Mouse (Mus musculus): ENCODE data around the gene Pard3b.
A peak's percentile ranks its signal among the peaks of the same experiment; 100 is the strongest.

Pard3b gene

DNA sequence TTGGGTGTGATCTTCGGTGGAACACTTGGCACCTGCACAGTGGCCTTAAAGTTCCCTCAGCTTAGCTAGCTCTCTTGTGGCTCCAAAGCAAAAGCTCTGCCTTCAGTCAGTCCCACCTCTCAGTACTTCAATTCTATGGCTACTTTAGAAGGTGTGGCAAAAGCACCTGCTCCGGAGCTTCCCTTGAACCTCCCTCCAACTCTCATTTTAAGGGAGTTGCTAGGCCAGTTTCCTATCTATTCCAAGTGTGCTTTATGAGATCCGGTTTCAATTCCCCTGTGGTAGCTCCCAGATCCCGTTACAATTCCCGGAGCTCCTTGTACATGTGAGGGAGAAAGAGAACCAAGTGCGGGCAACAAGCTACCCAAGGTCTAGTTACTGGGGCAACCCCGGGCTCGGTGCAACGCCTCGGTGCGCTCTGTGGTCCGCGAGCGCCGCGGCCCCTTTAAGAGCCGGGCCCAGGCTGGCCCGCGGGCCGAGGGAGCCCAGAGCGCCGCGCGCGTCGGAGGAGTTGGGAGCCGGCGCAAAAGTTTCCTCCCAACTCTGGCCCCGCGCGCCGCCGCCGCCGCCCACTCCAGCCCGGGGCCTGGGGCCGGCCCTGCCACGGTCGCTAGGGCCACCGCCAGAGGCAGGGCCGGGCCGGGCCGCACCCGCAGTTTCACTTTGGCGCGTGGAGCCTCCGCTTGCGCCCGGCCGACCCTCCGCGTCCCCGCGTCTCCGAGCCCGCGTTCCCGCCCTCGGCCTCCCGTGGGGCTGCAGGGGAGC lies at the start of gene Pard3b:
Gene Pard3b (plus strand): TSS at position 478 of the 765 bp plus-strand sequence.
- DNase-seq = peak; percentile 34 to 54

DNA sequence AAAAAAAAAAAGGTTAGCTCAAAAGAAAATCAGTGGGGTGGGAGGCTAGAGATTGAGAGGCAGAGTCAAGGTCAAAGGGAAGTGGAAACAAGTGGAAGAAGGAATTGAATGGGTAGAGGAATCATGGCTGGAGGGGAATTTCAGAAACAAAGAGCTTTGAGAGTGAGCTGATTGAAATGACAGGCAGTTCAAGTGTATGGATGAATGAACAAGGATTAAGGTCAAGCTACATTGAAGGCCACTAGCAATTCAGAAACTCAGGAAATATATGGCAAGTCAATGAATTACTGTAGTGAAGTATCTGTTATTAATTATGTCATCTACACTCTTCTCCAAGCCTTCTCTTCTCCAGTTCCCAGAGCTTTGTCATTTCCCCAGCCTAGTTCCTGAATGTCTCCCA lies 22.4 kb upstream of the Pard3b start:
- DNase-seq = no peak

DNA sequence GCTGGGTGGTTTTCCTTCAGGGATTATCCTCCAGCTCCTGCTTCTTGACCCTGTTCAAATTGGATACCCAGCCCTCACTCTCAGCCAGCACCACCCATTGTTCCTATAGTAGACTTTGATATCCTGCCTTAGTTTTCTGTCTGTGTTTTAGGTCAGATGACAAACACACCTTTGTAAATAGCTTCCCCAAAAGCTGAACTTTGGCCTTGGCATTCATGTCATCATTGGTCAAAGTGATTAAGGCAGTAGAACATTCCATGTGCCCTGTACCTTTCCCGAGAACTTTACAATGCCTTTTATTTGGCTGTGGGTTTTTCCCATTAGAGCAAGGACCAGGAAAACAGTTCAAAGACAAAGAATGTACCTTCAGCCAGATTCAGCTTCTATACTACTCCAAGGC lies 18.0 kb upstream of the Pard3b start:
- DNase-seq = no peak

DNA sequence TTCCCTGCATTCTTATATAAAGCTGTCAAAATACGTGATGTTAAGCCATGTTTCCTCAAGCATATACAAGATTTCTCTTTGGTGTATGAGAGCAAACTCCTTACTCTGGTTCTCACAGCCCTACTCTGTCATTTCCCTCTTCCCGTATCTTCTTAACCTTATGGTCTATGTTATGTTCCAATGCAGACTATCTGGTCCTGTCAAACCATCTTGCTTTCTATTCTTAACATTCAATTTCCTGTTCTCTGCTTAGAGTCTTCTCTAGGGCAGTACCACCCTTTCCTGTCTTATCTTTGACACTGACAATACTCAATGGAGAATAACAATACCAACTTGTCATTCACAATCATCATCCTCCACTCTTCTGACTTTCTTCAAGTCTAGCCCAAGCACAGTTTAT lies 8.8 kb upstream of the Pard3b start:
- no peak for DNase-seq

DNA sequence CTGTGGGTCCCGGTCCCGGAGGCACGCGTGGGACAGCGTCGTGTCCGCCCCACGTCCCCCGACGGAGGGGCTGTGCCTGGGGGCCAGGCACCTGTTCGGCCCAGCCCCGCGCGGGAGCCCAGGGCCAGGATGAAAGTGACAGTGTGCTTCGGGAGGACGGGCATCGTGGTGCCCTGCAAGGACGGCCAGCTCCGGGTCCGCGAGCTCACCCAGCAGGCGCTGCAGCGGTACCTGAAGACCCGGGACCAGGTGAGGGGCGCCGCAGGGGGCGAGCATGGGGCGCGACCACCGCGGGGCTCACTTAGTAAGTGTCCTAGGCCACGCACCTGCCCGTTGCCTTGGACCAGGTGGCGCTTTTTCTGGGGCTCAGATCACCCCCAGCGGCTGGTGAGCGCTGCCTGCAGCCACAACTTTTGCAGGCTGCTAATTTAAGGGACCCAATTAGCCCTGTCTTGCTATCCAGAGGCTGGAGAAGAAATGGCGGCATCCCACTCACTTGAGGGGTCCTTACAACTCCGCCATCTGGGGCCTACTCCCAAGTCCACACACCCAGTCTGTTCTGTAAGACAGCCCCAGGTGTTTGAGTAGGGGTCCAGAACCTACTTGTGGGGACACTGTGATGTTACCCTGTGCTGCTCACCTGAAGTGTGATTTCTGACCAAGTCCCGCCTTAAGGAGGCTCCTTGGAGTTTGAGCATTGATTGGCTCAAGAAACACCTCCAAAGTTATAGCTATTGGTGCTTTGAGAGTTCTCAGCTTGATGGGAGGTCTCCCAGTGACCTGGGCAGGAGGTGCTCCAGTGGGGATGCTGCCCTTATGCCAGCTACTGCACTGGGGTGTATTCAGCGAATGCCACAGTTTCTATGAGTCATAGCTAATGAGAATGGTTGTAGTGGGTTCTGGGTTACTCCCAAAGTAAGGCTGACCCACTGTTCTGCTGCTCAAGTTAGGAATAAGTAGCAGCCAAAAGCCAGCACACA lies 780 bp downstream of the Pard3b start:
- DNase-seq = no peak

DNA sequence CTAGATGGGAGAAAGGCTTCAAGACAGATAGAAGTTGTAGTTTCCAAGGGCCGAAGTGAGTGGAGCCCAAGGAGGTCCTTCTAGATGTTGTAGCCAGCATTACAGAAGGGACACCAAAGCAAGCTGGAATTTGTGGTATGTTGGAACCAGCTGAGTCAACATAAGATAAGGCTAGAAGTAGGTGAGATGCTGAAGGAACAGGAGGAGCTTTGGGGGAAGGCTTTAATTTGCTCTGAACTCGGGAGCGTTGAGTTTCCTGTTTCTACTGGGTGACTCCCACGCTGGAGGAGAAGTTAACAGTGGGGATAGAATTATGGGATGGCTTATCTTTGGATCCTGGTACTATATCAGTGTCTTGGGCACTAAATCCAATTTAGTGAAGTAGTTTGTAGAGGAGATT lies 3.3 kb downstream of the Pard3b start:
- DNase-seq = no peak

DNA sequence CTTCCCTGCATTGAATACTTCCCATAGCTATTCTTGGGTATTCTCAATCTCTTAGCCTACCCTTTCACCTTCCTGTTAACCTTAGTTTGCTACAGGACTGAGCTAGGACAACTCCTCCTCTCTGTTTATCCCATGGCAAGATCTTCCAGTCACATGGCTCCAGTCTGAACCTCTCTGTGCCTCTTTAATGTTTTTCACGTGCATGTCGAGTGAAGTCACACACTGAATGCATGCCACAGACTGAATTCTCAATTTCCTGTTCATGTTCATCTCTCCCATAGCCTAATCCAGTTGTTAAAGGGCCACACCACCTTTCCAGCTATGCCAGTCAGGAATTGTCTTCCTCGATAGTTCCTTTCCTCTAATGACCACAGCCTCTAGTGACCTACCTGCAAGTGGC lies 6.4 kb downstream of the Pard3b start:
- DNase-seq = no peak

DNA sequence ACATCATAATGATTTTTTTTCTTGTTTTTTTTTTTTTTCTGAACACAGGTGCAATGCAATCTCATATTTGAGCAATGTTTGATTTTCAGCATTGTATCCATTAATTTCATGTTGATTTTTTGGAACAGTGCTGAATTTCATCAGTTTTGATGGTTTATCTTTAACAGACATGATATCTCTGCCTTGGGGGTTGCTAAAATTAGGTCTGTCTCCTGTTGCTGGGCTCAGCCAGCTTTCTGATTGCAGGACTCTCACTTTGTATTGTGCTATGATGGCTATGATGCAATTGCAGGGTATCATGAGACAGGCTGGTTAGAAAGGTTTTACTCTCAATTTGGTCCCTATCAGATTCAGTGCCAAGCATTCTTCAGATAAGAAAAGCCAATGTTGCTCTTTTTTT lies 11.3 kb downstream of the Pard3b start:
- no peak for DNase-seq

DNA sequence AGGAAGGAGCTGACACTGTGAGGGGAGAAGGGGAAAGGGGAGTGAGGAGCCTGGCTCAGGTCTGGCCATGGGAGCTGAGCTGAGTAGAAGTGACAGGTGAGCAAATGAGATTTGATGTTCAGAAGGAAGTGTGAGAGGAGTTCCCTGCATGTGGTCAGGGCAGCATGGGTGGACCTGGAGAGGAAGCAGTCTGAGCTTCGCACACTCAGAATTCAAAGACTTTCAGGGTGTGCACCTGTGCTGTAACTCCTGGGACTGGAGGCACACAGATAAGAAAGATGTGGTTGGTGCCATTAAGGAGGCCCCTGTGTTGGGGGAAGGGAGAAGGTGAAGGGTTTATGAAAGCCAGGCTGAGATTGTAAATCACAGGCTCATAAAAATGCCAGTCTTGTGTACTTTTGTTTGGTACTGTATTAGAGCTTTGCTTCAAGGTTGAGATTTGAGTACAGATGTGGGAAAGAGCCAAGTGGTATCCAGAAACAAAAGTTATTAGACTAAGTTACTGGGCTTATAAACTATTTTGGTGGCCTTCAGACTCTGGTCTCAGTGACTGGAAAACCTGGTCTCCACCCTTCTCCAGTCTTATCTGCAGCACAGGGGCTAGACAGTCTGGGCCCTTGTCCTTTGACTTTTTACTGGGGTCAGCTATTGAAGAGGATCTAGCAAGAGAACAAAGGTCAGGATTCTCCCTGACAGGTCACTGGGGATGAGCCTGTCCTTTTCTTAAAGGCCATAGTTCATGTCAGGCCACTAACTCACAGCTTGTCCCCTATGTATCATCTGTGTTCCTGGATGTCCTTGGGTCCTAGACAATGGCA lies 13.0 kb downstream of the Pard3b start:
- no peak for DNase-seq

DNA sequence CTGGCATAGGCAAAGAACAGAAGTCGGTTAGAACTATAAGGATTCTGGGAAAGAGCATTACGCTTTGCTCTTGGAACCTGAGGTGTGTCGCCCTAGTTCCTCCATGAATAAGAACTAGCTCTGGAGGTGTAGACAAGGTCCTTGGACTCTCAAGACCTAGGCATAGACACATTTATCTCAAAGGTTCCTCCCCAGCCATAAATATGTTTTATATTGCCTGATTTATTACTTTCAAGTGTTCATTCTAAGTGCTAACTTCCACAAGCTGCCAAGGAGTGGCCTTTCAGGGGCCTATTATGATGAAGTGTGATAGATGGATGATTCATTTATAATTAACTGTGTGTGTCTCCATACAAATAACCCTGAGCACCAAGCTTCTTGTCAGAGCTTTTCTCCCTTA lies 19.1 kb downstream of the Pard3b start:
- DNase-seq = no peak

DNA sequence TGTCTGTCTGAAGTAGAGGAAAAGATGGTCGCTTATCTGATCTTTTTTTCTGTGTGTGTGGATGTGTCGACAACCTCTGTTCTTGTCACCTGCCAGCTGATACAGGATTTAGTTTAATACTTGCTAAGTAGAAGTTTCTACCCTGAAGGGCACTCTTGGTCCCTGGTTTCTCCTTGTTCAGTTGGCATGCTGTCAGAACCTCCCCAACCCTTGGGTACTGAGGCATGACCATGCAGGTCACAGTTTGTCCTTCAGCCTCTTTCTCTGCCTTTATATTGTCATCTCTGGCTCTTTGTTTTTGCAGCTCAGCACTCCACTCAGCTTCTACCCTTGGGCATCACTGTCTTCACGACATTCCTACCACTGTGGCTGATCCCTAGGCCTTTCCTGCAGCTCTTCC lies 21.3 kb downstream of the Pard3b start:
- DNase-seq = no peak

DNA sequence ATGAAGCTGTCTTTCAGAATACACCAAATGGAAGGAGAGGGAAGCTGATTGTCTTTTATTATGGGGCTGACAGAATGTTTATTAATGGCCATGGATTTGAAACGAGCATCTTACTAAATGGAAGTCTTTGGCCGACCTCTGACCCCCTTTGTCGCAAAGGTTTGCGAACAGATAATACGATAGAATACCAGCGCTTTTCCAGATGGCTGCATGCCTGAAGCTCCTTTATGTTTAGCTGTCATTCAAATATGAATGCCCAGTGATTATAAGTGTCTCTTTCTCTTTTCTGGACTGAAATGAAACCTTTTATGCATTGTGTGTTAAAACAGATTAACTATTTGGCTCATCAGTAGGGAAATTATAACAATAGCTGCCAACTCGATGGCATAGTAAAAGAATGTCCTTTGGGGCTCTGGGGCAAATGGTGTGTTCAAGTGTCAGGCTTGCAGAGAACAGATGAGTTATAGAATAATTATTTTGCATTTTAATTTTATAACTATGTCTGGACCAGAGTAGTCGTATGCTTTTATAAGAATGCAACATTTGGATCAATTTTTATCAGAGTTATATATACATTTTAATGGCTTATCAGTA lies 46.7 kb downstream of the Pard3b start:
- no peak for DNase-seq

DNA sequence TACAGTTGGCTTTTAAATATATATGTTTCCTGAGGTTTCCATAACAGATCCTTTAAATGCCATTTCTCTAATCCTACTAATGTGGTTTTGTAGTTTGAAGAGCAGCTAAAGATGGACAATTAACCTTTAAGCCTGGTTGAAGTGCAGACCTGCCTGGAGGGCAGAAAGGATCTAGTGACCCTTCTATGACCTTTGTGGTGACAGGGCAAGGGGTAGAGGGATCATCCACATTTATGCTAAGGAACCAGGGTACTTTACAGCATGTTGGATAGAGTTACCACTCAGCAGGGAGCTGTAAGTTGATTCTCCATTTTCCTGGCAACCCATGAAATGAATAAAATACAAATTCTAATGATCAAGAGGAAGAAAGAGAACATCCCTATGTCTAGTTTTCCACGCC lies 47.3 kb downstream of the Pard3b start:
- DNase-seq = no peak

DNA sequence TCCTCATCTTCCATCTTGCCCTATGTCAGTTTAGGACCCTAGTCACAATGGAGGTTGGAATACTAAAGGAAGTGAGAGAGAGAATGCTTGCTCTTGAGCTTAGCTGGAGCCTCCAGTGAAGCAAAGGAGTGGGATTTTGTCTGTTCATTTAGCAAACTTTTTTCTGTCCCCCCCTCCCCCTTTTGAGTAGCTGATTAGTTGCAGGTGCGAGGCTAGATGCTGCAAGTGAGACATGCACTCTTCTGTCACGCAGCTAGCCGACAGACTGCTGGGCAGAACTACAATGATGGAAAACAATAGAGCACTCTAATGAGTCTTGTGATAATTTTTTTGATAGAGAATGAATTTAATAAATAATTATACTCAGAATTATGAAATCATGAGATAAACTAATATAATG lies 49.7 kb downstream of the Pard3b start:
- no peak for DNase-seq

DNA sequence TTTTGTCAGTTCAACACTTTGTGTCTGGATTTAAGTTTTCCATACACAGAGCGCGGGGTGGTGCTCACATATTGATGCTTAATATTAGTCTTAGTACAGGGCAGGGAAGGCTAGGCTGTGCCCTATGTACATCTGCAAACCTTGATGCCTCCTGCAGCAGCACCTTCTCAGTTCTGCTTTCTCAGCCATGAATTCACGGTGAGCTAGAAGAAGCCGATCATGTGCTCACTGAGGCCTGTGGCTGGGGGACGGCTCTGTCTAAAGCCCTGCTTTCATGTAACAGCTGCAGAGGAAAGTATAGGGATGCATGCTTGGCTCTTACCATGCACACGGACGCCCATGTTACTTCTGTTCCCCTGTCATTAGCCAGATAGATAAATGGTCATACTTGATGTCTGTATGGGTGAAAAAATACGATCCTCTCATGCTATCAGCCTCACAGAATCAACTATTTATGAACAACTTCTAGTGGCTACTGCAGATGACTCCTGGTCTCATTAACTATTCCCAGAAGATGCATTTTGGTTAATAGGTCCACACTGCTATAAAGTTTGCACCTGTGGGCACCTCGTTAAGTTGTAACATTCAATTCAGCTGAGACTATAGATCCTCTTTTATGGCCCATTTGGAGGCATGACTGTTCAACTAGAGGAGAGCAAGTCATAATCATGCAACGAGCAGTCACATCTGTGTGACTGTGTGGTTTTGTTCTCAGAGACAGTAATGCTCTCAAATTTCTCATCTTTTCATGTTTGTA lies 60.0 kb downstream of the Pard3b start:
- no peak for DNase-seq

DNA sequence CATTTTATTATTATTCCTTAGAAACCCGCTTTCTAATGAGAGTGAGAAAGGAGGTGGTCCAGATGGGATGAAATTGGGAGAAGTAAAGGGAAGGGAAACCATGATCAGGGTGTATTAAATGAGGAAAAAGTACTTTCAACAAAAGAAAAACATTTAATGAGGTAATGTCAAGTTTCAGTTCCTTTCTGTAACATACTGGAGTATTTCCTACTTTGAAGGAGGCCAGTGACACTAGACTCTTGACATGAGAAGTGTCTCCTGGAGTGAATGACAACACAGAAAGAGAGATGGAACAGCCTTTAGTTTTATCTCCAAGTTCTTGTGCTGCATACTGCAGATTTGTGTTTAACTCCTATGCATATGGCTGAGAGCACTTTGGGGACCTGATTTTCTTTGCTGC lies 71.2 kb downstream of the Pard3b start:
- no peak for DNase-seq

DNA sequence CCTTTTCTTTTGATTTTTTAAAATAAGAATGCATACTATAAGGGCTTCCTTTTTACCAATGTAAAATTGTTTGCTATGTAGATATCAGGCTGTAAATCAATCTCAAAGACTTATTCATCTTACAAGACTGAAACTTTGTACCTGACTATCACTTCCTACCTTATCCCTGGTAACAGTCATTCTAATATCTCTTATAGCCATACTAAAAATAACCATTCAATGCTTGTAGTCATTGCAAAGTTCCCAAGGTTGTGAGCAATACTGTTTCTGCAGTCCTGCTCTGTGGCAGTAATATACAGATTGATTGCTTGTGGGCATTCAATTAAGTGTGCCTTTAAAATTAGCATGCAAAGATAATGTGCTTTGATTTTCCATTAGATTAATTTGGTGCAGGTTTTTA lies 72.9 kb downstream of the Pard3b start:
- DNase-seq = no peak

DNA sequence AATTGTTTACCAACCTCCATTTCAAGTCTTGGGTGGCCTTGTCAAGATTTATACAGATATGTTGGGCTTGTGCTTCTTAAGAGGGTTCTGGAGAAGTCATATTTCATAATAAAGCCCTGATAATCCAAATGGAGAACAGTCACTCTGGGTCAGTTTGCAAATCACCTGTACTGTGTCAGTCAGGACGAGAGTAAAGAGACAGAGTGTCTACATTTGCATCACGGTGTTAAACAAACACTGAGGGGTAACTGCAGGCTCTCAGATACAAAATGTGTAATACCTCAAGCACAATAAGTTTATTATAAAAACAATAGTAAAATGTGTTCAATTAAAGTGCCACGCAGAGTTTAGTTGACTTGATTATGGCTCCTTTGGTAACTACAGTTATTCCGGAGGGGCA lies 91.0 kb downstream of the Pard3b start:
- DNase-seq = no peak

DNA sequence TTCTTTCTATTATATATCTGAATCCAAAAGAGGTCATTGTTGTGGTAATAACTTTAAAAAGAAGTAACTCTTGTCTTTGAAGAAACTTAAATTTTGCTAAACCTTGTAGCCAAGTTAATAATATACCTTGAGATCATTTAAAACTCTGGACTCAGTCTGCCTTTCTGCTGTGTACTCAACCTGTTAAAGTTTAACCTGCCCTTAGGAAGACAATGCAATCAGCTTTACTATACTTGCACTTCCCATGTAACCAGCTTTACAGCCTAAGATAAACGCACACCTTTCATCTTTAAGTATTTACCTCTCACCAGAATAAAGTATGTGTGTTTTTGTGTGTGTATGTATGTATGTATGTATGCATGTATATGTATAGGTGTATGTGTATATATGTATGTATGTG lies 97.9 kb downstream of the Pard3b start:
- DNase-seq = no peak

DNA sequence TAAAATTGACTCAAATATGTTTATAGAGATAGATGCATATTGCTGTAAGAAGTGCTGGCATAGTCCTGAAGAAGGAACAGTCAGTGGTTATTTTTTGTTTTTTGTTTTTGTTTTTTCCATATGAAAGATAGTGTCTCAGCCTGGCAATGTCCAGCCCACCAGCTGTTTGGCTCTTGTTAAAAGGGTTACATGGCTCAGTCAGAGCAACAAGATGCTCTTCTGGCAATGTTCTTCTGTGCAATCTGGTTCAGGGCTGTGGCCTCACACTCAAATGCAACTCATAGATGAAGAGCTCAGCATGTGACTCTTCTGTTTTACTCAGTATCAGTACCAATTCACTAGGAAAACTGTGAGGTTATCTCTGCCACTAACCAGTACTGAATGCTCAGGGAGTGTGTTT lies 104.2 kb downstream of the Pard3b start:
- DNase-seq = no peak

DNA sequence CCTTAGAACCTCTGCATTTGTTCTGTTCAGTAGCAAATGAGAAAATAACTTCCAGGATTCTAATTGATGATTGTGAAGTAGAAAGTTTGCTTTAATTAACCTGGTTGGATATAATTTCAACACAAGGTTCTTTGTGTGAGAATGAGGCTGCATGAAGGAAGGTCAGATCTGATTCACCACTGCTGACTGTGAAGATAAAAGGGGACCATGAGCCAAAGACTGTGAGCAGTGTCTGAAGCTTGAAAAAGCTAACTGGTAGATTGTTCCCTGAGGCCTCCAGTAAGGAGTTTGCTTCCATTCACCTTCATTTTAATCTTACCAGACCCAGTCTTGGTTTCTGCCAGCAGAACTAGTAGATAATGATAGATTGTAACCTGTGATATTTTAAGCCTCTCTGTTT lies 108.9 kb downstream of the Pard3b start:
- DNase-seq = no peak

DNA sequence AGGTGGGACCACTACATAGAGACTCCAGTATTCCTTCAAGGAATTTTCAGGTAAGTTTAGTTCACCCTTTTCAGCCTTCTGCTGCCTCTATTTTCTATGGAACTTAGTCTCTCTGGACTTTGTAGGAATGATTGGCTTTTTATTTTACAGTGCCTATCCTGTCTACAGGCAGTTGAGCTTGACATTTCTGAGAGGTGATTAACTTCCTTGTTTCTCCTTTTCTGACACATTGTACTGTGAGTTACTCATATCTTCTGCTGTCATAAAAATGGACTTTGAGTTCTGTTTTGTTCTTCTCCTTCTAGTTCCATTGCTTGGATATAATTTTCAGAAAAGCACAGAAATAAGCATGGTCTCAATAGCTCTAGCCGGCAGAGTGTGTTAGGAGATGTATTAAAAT lies 112.4 kb downstream of the Pard3b start:
- no peak for DNase-seq
